Mouse (Mus musculus): ENCODE measurements around the gene Tstd2.

DNA sequence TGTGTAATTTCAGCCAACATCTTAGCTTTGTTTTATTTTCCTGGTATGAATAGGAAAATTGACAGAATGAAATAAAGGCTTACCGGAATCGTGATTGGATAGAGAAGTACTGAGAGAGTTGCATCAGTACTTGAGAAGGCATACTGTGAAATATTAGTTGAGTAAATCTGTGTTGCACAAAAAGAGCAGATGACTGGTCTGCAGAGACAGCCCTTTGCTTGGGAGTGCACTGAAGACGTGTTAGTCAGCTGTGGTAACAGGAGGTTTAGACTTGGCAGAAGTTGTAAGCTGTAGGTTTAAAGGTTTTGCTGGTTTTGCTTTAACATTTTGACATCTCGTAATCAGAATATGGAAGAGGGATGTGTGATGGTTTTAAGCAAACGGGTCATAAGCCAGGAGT, 27.3 kb upstream of the Tstd2 start:
- TF ChIP-seq CTCF (IDR thresholded peaks at IDR 0.05; ENCODE audit: control insufficient read depth, insufficient read depth, low read length), result no peak
- TF ChIP-seq POLR2A (IDR thresholded peaks at IDR 0.05; ENCODE audit: borderline replicate concordance, control insufficient read depth, low read depth, low read length), result no peak

Data from bone marrow, adult 2 months (tissue).